Mouse (Mus musculus) neural tube, embryonic 14.5 days (tissue): ENCODE measurements at regions not wholly inside any gene's neighbourhood (a gene's known extent, or its start where the extent isn't known, plus 50 kb on each side); places are given as distances from the start of the nearest gene placed in this dataset.

Experiments
- ATAC-seq: fragments of 200-750 bp; cut with Nextera tagmentation; 2 replicates; pipeline ENCODE4 v1.8.0; 2017; ENCODE audit warnings: low read depth, mild to moderate bottlenecking, moderate TSS enrichment, moderate library complexity
- H3K27ac ChIP-seq: fragments of 300-500 bp; sonication (generic); 2 replicates; pipeline ENCODE4 v1.5.1; 2014; ENCODE audit warnings: low read depth, mild to moderate bottlenecking, control low read depth, low read length, moderate library complexity, mixed read lengths
- H3K27me3 ChIP-seq: fragments of 300-500 bp; sonication (generic); 2 replicates; pipeline ENCODE4 v1.6.1; 2014; ENCODE audit warnings: low read length; ENCODE audit not compliant: control insufficient read depth, insufficient read depth
- H3K36me3 ChIP-seq: fragments of 300-500 bp; sonication (generic); 2 replicates; pipeline ENCODE4 v1.6.1; 2014; ENCODE audit warnings: low read length, mixed read lengths; ENCODE audit not compliant: control insufficient read depth, insufficient read depth
- H3K4me1 ChIP-seq: fragments of 300-500 bp; sonication (generic); 2 replicates; pipeline ENCODE4 v1.6.1; 2014; ENCODE audit warnings: low read length; ENCODE audit not compliant: control insufficient read depth, insufficient read depth
- H3K4me2 ChIP-seq: fragments of 300-500 bp; sonication (generic); 2 replicates; pipeline ENCODE4 v1.6.1; 2014; ENCODE audit warnings: mild to moderate bottlenecking, low read depth, low read length, control low read depth
- H3K4me3 ChIP-seq: fragments of 300-500 bp; sonication (generic); 2 replicates; pipeline ENCODE4 v1.5.1; 2014; ENCODE audit warnings: low read depth, low read length, control low read depth, mixed read lengths
- H3K9ac ChIP-seq: fragments of 300-500 bp; sonication (generic); replicated peaks from 2 replicates; pipeline ENCODE4 v1.6.1; 2014; ENCODE audit warnings: low read depth, mild to moderate bottlenecking, control low read depth, low read length, mixed read lengths
- H3K9me3 ChIP-seq: fragments of 300-500 bp; sonication (generic); 2 replicates; pipeline ENCODE4 v1.6.1; 2016; ENCODE audit warnings: low read length; ENCODE audit not compliant: control insufficient read depth
- WGBS: fragments of 180-500 bp; shearing (Covaris S2); extraction: QIAGEN DNeasy Blood & Tissue Kit; methylation state at CpG from one replicate; pipeline ENCODE4 v1.1.7; 2014; 5-methylcytosine and 5-hydroxymethylcytosine counted together

DNA sequence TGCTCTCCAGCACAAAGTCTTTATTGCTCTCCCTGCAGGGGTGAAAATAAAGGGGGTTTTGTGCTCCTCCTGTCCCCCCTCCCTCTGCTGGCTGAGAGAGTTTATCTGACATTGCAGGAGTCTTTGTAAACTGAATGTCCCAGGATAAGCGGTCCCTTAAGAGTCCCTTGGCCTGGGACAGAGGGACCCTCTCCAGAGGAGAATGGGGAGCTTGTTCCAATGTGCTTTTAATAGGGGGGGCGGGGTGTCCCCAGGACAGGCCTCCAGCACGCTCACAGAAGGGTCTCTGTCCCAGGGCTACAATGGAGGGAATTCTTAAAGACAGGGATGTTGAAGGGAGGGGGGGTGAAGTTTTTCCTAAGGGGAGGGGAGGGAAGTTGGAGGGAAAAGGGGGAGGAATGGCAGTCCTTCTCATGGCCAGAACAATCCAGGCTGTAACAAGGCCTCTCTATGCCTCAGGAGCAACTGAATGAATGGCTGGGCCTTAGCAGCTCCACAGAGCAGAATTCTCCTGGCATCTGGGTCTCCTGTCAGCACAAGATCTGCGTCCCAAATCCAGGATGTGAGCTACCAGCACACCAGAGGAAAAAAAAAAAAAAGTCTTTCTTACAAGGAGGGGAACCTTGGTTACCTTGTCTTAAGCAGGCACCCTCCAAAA is 406.4 kb downstream of the Sox9 start:
- Histone ChIP-seq H3K36me3 (no peaks in the 10 kb centered on the region), H3K27ac (peak overlapping the region; percentile 0; the same call in 1 of the 2 replicates), H3K27me3 (no peaks in the 10 kb centered on the region), H3K4me1 (peaks cover 17% of the 10 kb centered on the region), H3K4me2 (no peak overlapping the region), H3K9ac (no peak overlapping the region), H3K9me3 (no peaks in the 10 kb centered on the region), H3K4me3 (no peak overlapping the region)
- peak; percentile 93; the same call in 1 of the 2 replicates for ATAC-seq
- 12% methylated on average over 4 of the region's 4 CpGs for WGBS

DNA sequence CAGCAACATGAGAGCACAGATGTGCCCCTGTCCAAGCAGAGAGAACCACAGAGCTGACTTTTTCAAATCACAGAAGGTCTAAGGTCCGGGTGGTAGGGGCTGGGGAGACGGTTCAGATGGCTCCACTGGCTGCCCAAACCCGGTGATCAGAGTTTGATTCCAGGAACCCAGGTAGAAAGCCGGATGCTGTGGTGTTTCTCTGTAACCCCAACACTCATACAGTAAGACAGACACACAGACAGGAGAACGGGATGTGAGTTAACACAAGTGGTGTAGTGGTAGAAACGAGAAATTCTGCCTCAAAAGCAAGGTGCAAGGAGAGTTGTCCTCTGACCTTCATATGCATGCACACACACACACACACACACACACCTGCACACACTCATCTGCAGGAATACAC is 408.0 kb downstream of the Sox9 start:
- Histone ChIP-seq H3K4me3 (no peak overlapping the region), H3K36me3 (no peaks in the 10 kb centered on the region), H3K4me2 (no peak overlapping the region), H3K27me3 (no peaks in the 10 kb centered on the region), H3K9ac (no peak overlapping the region), H3K27ac (no peak overlapping the region), H3K4me1 (peaks cover 9% of the 10 kb centered on the region; the same call in 1 of the 2 replicates), H3K9me3 (no peaks in the 10 kb centered on the region)
- 92% methylated on average over 6 of the region's 6 CpGs for WGBS
- no peak for ATAC-seq

DNA sequence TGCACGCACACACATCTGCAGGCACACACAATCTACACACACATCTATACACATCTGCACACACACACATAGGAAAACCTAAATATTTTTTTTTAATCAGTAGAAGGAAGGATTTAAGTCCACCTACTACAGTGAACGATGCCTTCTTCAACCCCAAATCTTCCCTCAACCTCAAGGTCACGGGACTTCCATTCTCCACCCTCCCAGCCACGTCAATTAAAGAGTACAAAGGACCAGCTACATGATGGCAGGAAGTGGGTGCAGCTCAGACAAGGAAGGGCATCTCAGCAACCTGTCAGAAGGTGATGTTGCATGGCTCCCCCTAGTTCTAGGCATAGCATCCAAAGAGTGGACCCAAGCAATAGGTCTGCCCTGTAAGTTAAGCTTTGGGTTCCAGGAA is 408.5 kb downstream of the Sox9 start:
- H3K27ac ChIP-seq = no peak overlapping the region
- no peaks in the 10 kb centered on the region for H3K36me3 ChIP-seq
- WGBS = 75% methylated on average over 4 of the region's 4 CpGs
- H3K27me3 ChIP-seq = no peaks in the 10 kb centered on the region
- no peak for ATAC-seq
- peaks cover 9% of the 10 kb centered on the region; the same call in 1 of the 2 replicates for H3K4me1 ChIP-seq
- no peaks in the 10 kb centered on the region for H3K9me3 ChIP-seq
- no peak overlapping the region for H3K9ac ChIP-seq
- no peak overlapping the region for H3K4me3 ChIP-seq
- no peak overlapping the region for H3K4me2 ChIP-seq

DNA sequence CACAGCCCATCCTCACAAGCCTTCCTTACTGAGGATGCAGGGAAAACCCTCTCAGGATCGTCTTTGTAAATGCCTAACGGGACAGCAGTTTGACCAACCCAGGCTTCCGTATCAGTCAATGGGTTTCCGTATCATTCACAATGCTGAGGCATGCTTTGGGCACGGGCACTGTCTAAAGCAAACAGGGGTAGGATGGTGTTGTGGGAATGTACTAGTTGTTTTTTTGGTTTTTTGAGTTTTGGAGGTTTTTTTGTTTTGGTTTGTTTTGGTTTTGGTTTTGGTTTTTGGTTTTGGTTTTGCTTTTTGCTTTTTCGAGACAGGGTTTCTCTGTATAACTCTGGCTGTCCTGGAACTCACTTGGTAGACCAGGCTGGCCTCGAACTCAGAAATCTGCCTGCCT is 409.0 kb downstream of the Sox9 start:
- Histone ChIP-seq H3K4me1 (peaks cover 9% of the 10 kb centered on the region; the same call in 1 of the 2 replicates), H3K4me3 (no peak overlapping the region), H3K27me3 (no peaks in the 10 kb centered on the region), H3K27ac (no peak overlapping the region), H3K36me3 (no peaks in the 10 kb centered on the region), H3K4me2 (no peak overlapping the region), H3K9me3 (no peaks in the 10 kb centered on the region), H3K9ac (no peak overlapping the region)
- ATAC-seq = no peak
- 90% methylated on average over 7 of the region's 7 CpGs for WGBS

DNA sequence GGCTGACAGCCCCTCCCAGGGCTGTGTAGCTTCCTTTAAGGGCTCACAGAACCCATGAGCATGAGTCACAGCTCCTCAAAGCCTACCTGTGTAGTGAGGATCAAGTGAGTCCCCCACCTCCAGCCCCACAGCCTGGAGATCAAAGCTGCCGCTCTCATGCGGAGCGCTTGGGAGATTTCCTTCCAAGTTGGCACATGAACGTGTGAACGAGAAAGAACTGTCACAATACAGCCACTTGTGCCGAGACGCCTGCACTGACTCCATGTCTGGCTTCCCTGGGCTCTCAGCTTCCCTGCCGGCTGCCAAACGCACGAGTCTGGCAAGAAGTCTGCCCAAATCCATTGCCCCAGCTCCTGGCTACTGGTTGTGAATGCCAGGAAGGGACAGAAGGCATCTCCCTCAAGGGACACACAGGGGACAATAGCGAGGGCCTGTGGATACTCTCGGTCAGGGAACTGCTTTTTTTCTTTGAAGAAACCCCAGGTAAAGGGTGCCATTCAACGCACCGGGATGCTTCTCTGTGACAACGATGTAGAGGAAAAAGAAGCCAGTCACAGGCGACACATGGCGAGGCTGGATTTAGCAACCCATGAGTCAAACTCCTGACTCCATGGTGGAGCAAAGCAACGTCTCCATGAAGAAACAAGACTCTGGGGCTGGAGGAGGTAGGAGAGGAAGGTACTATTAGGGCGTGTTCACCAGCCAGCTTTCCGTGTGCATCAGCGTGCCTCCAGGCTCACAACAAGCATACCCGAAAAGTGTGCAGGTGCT is 410.2 kb downstream of the Sox9 start:
- Histone ChIP-seq H3K27me3 (no peaks in the 10 kb centered on the region), H3K36me3 (no peaks in the 10 kb centered on the region), H3K4me1 (peaks cover 12% of the 10 kb centered on the region; the same call in 1 of the 2 replicates), H3K4me3 (no peak overlapping the region), H3K4me2 (no peak overlapping the region), H3K9ac (no peak overlapping the region), H3K9me3 (no peaks in the 10 kb centered on the region), H3K27ac (no peak overlapping the region)
- no peak for ATAC-seq
- WGBS = 63% methylated on average over 22 of the region's 22 CpGs

DNA sequence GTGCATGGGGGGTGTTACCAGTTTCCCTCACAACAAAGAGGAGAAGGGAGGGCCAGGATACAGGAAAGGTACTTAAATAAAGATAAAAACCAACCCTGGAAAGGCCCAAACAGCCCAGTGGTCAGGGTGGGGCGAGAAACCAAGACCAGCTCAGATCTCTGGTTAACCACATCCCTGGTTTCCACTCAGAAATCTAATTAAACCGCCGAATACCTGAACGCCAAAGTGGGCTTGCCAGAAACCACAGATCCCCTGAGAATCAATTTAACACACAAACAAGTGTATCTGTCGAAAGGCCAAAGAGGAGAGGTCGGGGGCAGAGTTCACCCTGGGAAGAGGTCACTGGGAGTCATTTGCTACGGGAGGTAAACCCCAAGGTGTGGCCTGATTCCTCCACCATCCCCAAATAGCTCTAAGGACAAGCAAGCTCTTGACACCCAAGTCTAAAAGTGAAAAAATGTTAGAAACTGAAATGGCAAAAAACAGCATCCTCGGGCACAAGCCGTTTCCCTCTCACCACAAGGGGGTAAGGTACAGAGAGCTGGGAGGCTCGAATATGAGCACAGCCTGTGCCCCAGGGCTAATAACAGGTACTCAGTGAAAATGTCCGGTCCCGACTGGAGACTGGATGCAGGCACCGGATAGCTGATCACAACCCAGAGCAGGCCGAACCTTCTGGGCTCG is 412.3 kb downstream of the Sox9 start:
- H3K36me3 ChIP-seq = no peaks in the 10 kb centered on the region
- H3K4me1 ChIP-seq = peaks cover 12% of the 10 kb centered on the region; the same call in 1 of the 2 replicates
- WGBS = 81% methylated on average over 15 of the region's 15 CpGs

More for the DNA sequence above, 412.3 kb downstream of the Sox9 start:
- H3K27me3 ChIP-seq = no peaks in the 10 kb centered on the region
- no peak overlapping the region for H3K4me2 ChIP-seq
- no peaks in the 10 kb centered on the region for H3K9me3 ChIP-seq
- no peak overlapping the region for H3K9ac ChIP-seq
- H3K27ac ChIP-seq = no peak overlapping the region
- ATAC-seq = no peak
- H3K4me3 ChIP-seq = no peak overlapping the region
